In genomic region chr17:3736936-3737335, GRCm38 (mm10) we compare ENCODE assay signal across 24 mouse cellular contexts. TPM values are rescaled to one million over a fixed set of nuclear protein-coding genes. Genes with fewer than 3 reads are reported as not detected.
DNase-seq lines count a peak whose midpoint lies in the region; ATAC-seq and TF ChIP-seq lines count a peak whose summit lies in the region.
"Had no signal": no experiment of that assay in that cellular context is flagged by ENCODE, and none has a peak within 500 bp of the region (broad histone marks: within the 10 kb centered on the region; RNA-seq: fewer than 3 reads in every experiment).

No protein-coding gene starts in this region.

- H3K4me3 ChIP-seq in midbrain, embryonic 14.5 days (replicated peaks; ENCODE audit: low read depth, low read length): no peak overlapping the region
- H3K4me3 ChIP-seq: heart, embryonic 15.5 days; hindbrain, embryonic 15.5 days; intestine, embryonic 15.5 days; kidney, embryonic 15.5 days; layer of hippocampus, adult 2 months; limb, embryonic 15.5 days; liver, embryonic 15.5 days; midbrain, embryonic 12.5 days; neural tube, embryonic 13.5 days had no signal

- no peaks in the 10 kb centered on the region for H3K9me3 ChIP-seq in midbrain, embryonic 14.5 days (ENCODE audit: control insufficient read depth, low read length)
- H3K9me3 ChIP-seq: heart, embryonic 15.5 days; hindbrain, embryonic 15.5 days; intestine, embryonic 15.5 days; kidney, embryonic 15.5 days; limb, embryonic 15.5 days; liver, embryonic 15.5 days; midbrain, embryonic 12.5 days; neural tube, embryonic 13.5 days had no signal

- peak; percentile 3 for DNase-seq in kidney, postnatal 14 days
- no peak for DNase-seq in kidney, postnatal 25 days
- DNase-seq in retina, postnatal 1 day: peak; percentile 1
- DNase-seq in retina, embryonic 14.5 days (ENCODE audit: low spot score): no peak
- peak; percentile 4 for DNase-seq in brain, embryonic 14.5 days (ENCODE audit: low read depth)
- no peak for DNase-seq in frontal cortex, postnatal 36 days (ENCODE audit: low spot score in 2 of 2)
- no peak for DNase-seq in midbrain, embryonic 14.5 days
- DNase-seq: cerebellum, adult 11 months; cerebellum, postnatal 14 days; gastrocnemius, postnatal 14 days; heart, postnatal 4 days had no signal

- no peaks in the 10 kb centered on the region for H3K27me3 ChIP-seq in midbrain, embryonic 14.5 days (ENCODE audit: control insufficient read depth, insufficient read depth, low read length)
- H3K27me3 ChIP-seq: heart, embryonic 15.5 days; hindbrain, embryonic 15.5 days; intestine, embryonic 15.5 days; kidney, embryonic 15.5 days; limb, embryonic 15.5 days; liver, embryonic 15.5 days; midbrain, embryonic 12.5 days; neural tube, embryonic 13.5 days had no signal

- no peak for ATAC-seq in midbrain, embryonic 14.5 days (ENCODE audit: low FRiP score, low TSS enrichment)
- ATAC-seq: intestine, embryonic 15.5 days had no signal

- no peak for TF ChIP-seq CTCF in brain, embryonic 14.5 days (IDR thresholded peaks at IDR 0.05; ENCODE audit: borderline replicate concordance, extremely low read depth, insufficient read depth, insufficient read length)

- 81% methylated on average over 2 of the region's 2 CpGs for WGBS in midbrain, embryonic 14.5 days

- no peaks in the 10 kb centered on the region for H3K36me3 ChIP-seq in midbrain, embryonic 14.5 days (ENCODE audit: control insufficient read depth, insufficient read depth, low read length)
- H3K36me3 ChIP-seq: heart, embryonic 15.5 days; hindbrain, embryonic 15.5 days; intestine, embryonic 15.5 days; kidney, embryonic 15.5 days; limb, embryonic 15.5 days; liver, embryonic 15.5 days; midbrain, embryonic 12.5 days; neural tube, embryonic 13.5 days had no signal

- no peaks in the 10 kb centered on the region for H3K4me1 ChIP-seq in midbrain, embryonic 14.5 days (ENCODE audit: control insufficient read depth, insufficient read depth, low read length)
- H3K4me1 ChIP-seq: heart, embryonic 15.5 days; hindbrain, embryonic 15.5 days; intestine, embryonic 15.5 days; kidney, embryonic 15.5 days; limb, embryonic 15.5 days; liver, embryonic 15.5 days; midbrain, embryonic 12.5 days; neural tube, embryonic 13.5 days had no signal

- no peak for TF ChIP-seq POLR2A in brain, embryonic 14.5 days (IDR thresholded peaks at IDR 0.05; ENCODE audit: borderline replicate concordance, extremely low read depth, insufficient read depth, insufficient read length, poor library complexity, severe bottlenecking)

- no peak overlapping the region for H3K4me2 ChIP-seq in midbrain, embryonic 14.5 days (ENCODE audit: low read length)
- H3K4me2 ChIP-seq: heart, embryonic 15.5 days; hindbrain, embryonic 15.5 days; intestine, embryonic 15.5 days; kidney, embryonic 15.5 days; limb, embryonic 15.5 days; liver, embryonic 15.5 days; midbrain, embryonic 12.5 days; neural tube, embryonic 13.5 days had no signal

- no peak overlapping the region for H3K27ac ChIP-seq in midbrain, embryonic 14.5 days (replicated peaks; ENCODE audit: low read depth, low read length)
- H3K27ac ChIP-seq: heart, embryonic 15.5 days; hindbrain, embryonic 15.5 days; intestine, embryonic 15.5 days; kidney, embryonic 15.5 days; layer of hippocampus, adult 2 months; limb, embryonic 15.5 days; liver, embryonic 15.5 days; midbrain, embryonic 12.5 days; neural tube, embryonic 13.5 days had no signal

- no peak overlapping the region for H3K9ac ChIP-seq in midbrain, embryonic 14.5 days (replicated peaks; ENCODE audit: low read length)
- H3K9ac ChIP-seq: heart, embryonic 15.5 days; hindbrain, embryonic 15.5 days; intestine, embryonic 15.5 days; kidney, embryonic 15.5 days; limb, embryonic 15.5 days; liver, embryonic 15.5 days; midbrain, embryonic 12.5 days; neural tube, embryonic 13.5 days had no signal

RNA-seq across cellular contexts. Expression of gene Nox3, which starts 40.9 kb away (rescaled TPM):
- not detected in 2 replicates for polyA plus RNA-seq in brain, embryonic 14.5 days (2012; rRNA removed)
- polyA plus RNA-seq in midbrain, embryonic 14.5 days (2014; fragmentation: Nextera tagmentation; extraction: Ambion mirVana): not detected in 2 replicates
- polyA plus RNA-seq: C2C12; forebrain, embryonic 11.5 days; heart, embryonic 15.5 days; hindbrain, embryonic 15.5 days; intestine, embryonic 15.5 days; kidney, embryonic 15.5 days; limb, embryonic 15.5 days; liver, embryonic 15.5 days; midbrain, embryonic 12.5 days; neural tube, embryonic 13.5 days; stomach, embryonic 16.5 days; thymus, postnatal 0 days had no signal

Comparison
In these comparisons a context has a peak if more than half of its experiments do, and no peak if none do; other contexts are left out.
1. DNase-seq: peak in kidney, postnatal 14 days (single experiment), retina, postnatal 1 day (single experiment) and brain, embryonic 14.5 days (single experiment); none in kidney, postnatal 25 days (0 of 2), retina, embryonic 14.5 days (single experiment), frontal cortex, postnatal 36 days (0 of 2) and midbrain, embryonic 14.5 days (single experiment).